Mouse (Mus musculus) liver, postnatal 0 days (tissue): ENCODE data around the gene Ccser1.

Experiments used
- CTCF ChIP-seq: sonication (generic); IDR thresholded peaks from 2 replicates; pipeline ENCODE4 v1.5.1; 2016; ENCODE audit warnings: antibody characterized with exemption, low read depth
- EP300 ChIP-seq: IDR thresholded peaks from 2 replicates; pipeline ENCODE4 v1.6.1; 2016; ENCODE audit warnings: antibody characterized with exemption, low read depth, mild to moderate bottlenecking

DNA sequence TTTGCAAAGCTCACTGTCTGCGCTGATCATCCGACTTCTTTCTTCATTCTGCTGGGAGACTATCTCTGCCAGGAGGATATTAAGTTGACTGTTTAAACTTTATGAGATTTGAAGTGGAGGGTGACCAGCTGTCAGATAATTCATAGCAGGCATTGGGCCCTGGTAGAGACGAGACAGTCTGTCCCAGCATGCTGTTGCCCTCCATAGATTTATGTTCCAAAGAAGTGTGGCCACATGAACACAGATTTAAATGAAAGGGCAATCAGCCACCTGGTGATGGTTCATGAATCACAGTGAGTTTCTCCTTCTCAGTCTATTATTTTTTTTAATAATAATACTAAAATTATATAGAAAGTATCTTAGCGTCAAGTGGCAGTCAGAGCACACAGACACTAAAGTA lies 140.7 kb downstream of the Ccser1 start:
- no peak for TF ChIP-seq CTCF
- TF ChIP-seq EP300: no peak
